Mouse (Mus musculus) hindbrain, embryonic 14.5 days (tissue): ENCODE data around the gene Tmem170b. TPM values are rescaled to one million over a fixed set of nuclear protein-coding genes. Genes with fewer than 3 reads are reported as not detected.
A peak's percentile ranks its signal among the peaks of the same experiment; 100 is the strongest.

Experiments used
- ATAC-seq: fragments of 200-750 bp; cut with Nextera tagmentation; 2 replicates; pipeline ENCODE4 v1.8.0; 2017; ENCODE audit warnings: moderate number of reproducible peaks, mild to moderate bottlenecking, moderate TSS enrichment, moderate library complexity; ENCODE audit not compliant: low FRiP score
- DNase-seq: peaks from one replicate; pipeline ENCODE4 v3.0.0-alpha.2; 2015; ENCODE audit warnings: low spot score
- H3K27ac ChIP-seq: fragments of 300-500 bp; sonication (generic); 2 replicates; pipeline ENCODE4 v1.5.1; 2014; ENCODE audit warnings: mild to moderate bottlenecking, moderate library complexity
- H3K27me3 ChIP-seq: fragments of 300-500 bp; sonication (generic); 2 replicates; pipeline ENCODE4 v1.6.1; 2014; ENCODE audit warnings: mild to moderate bottlenecking, low read length, mixed read lengths; ENCODE audit not compliant: control insufficient read depth, insufficient read depth
- H3K36me3 ChIP-seq: fragments of 300-500 bp; sonication (generic); replicated peaks from 2 replicates; pipeline ENCODE4 v1.6.1; 2014; ENCODE audit not compliant: control insufficient read depth, insufficient read depth
- H3K4me1 ChIP-seq: fragments of 300-500 bp; sonication (generic); replicated peaks from 2 replicates; pipeline ENCODE4 v1.6.1; 2014; ENCODE audit warnings: antibody characterized with exemption, low read length, mixed read lengths; ENCODE audit not compliant: control insufficient read depth, insufficient read depth
- H3K4me2 ChIP-seq: fragments of 300-500 bp; sonication (generic); replicated peaks from 2 replicates; pipeline ENCODE4 v1.6.1; 2014; ENCODE audit warnings: mild to moderate bottlenecking, moderate library complexity
- H3K4me3 ChIP-seq: fragments of 300-500 bp; sonication (generic); replicated peaks from 2 replicates; pipeline ENCODE4 v1.5.1; 2014; ENCODE audit warnings: mild to moderate bottlenecking, low read length
- H3K9ac ChIP-seq: fragments of 300-500 bp; sonication (generic); 2 replicates; pipeline ENCODE4 v1.6.1; 2014
- H3K9me3 ChIP-seq: fragments of 300-500 bp; sonication (generic); 2 replicates; pipeline ENCODE4 v1.6.1; 2016; ENCODE audit warnings: low read length; ENCODE audit not compliant: control insufficient read depth
- WGBS: fragments of 180-500 bp; shearing (Covaris S2); extraction: QIAGEN DNeasy Blood & Tissue Kit; methylation state at CpG from one replicate; pipeline ENCODE4 v1.1.7; 2014; 5-methylcytosine and 5-hydroxymethylcytosine counted together
- polyA plus RNA-seq: library from polyadenylated mRNA; unstranded; fragments of >200 nt; fragmentation: Nextera tagmentation; extraction: Ambion mirVana; gene quantifications from 2 replicates; pipeline ENCODE4 v1.2.1, GENCODE M21; 2014

The Tmem170b gene
- polyA plus RNA-seq, 1 experiment from 2014 or later = 62.4 TPM

- no peaks in the 10 kb centered on the region for H3K36me3 ChIP-seq
- WGBS = 94% methylated on average over 2 of the region's 2 CpGs
- no peak overlapping the region for H3K27ac ChIP-seq
- H3K4me3 ChIP-seq = no peak overlapping the region
- no peak overlapping the region for H3K4me2 ChIP-seq
- no peaks in the 10 kb centered on the region for H3K9me3 ChIP-seq
- H3K4me1 ChIP-seq = no peaks in the 10 kb centered on the region
- H3K9ac ChIP-seq = no peak overlapping the region
- ATAC-seq = no peak
- no peaks in the 10 kb centered on the region for H3K27me3 ChIP-seq
- DNase-seq = no peak
Observed at GRCm38 (mm10) chr13:41653791-41654190, 48.1 kb downstream of the Tmem170b start.

- Histone ChIP-seq H3K27ac (no peak overlapping the region), H3K27me3 (no peaks in the 10 kb centered on the region), H3K4me3 (no peak overlapping the region), H3K36me3 (no peaks in the 10 kb centered on the region), H3K9ac (no peak overlapping the region), H3K4me1 (no peaks in the 10 kb centered on the region), H3K9me3 (no peaks in the 10 kb centered on the region), H3K4me2 (no peak overlapping the region)
- ATAC-seq = no peak
- 62% methylated on average over 10 of the region's 10 CpGs for WGBS
- DNase-seq = no peak
Observed at GRCm38 (mm10) chr13:41655576-41656090, 49.9 kb downstream of the Tmem170b start.

- DNase-seq (no peak), ATAC-seq (no peak)
- Histone ChIP-seq H3K27ac (no peak overlapping the region), H3K4me1 (0 out of 2 replicates have a peak, but pooled peaks cover 3% of the 10 kb centered on the region), H3K4me3 (no peak overlapping the region), H3K27me3 (no peaks in the 10 kb centered on the region), H3K4me2 (no peak overlapping the region), H3K9ac (no peak overlapping the region), H3K9me3 (no peaks in the 10 kb centered on the region), H3K36me3 (no peaks in the 10 kb centered on the region)
- whole genome bisulfite sequencing = 60% methylated on average over 11 of the region's 11 CpGs
Observed at GRCm38 (mm10) chr13:41660052-41660793, 54.5 kb downstream of the Tmem170b start.

GRCm38 (mm10) chr13:41661116-41661515, 55.4 kb downstream of the Tmem170b start:
- no peak for DNase-seq
- Histone ChIP-seq H3K27me3 (no peaks in the 10 kb centered on the region), H3K9me3 (no peaks in the 10 kb centered on the region), H3K4me3 (no peak overlapping the region), H3K4me1 (0 out of 2 replicates have a peak, but pooled peaks cover 3% of the 10 kb centered on the region), H3K4me2 (no peak overlapping the region), H3K36me3 (no peaks in the 10 kb centered on the region), H3K27ac (no peak overlapping the region), H3K9ac (no peak overlapping the region)
- no peak for ATAC-seq
- 78% methylated on average over 11 of the region's 11 CpGs for WGBS

- H3K9ac ChIP-seq = no peak overlapping the region
- H3K4me2 ChIP-seq = no peak overlapping the region
- H3K4me3 ChIP-seq = no peak overlapping the region
- no peaks in the 10 kb centered on the region for H3K9me3 ChIP-seq
- 0 out of 2 replicates have a peak, but pooled peaks cover 3% of the 10 kb centered on the region for H3K4me1 ChIP-seq
- H3K36me3 ChIP-seq = no peaks in the 10 kb centered on the region
- 0 out of 2 replicates have a peak, but pooled peaks have one; percentile 27 for ATAC-seq
- DNase-seq = peak; percentile 27
- WGBS = 43% methylated on average over 17 of the region's 17 CpGs
- H3K27me3 ChIP-seq = no peaks in the 10 kb centered on the region
- 0 out of 2 replicates have a peak overlapping the region, but pooled peaks have one; percentile 30 for H3K27ac ChIP-seq
Observed at GRCm38 (mm10) chr13:41662401-41663070, 56.8 kb downstream of the Tmem170b start.

- 93% methylated on average over 14 of the region's 14 CpGs for WGBS
- Histone ChIP-seq H3K4me3 (no peak overlapping the region), H3K9me3 (no peaks in the 10 kb centered on the region), H3K9ac (no peak overlapping the region), H3K27ac (no peak overlapping the region), H3K4me2 (no peak overlapping the region), H3K36me3 (no peaks in the 10 kb centered on the region), H3K27me3 (no peaks in the 10 kb centered on the region), H3K4me1 (0 out of 2 replicates have a peak, but pooled peaks cover 3% of the 10 kb centered on the region)
- no peak for DNase-seq
- ATAC-seq = no peak
Observed at GRCm38 (mm10) chr13:41663501-41664195, 57.9 kb downstream of the Tmem170b start.

- Histone ChIP-seq H3K27ac (no peak overlapping the region), H3K36me3 (no peaks in the 10 kb centered on the region), H3K27me3 (no peaks in the 10 kb centered on the region), H3K9me3 (no peaks in the 10 kb centered on the region), H3K4me1 (no peaks in the 10 kb centered on the region), H3K9ac (no peak overlapping the region), H3K4me3 (no peak overlapping the region), H3K4me2 (no peak overlapping the region)
- ATAC-seq (no peak), DNase-seq (no peak)
- WGBS = 93% methylated on average over 2 of the region's 2 CpGs
Observed at GRCm38 (mm10) chr13:41669951-41670350, 64.2 kb downstream of the Tmem170b start.

GRCm38 (mm10) chr13:41670386-41671130, 64.9 kb downstream of the Tmem170b start:
- 64% methylated on average over 7 of the region's 7 CpGs for WGBS
- Histone ChIP-seq H3K4me2 (no peak overlapping the region), H3K9me3 (no peaks in the 10 kb centered on the region), H3K4me1 (no peaks in the 10 kb centered on the region), H3K36me3 (no peaks in the 10 kb centered on the region), H3K27ac (no peak overlapping the region), H3K27me3 (no peaks in the 10 kb centered on the region), H3K9ac (no peak overlapping the region), H3K4me3 (no peak overlapping the region)
- ATAC-seq (no peak), DNase-seq (no peak)
